Comparison of ENCODE assay signal across 8 mouse cellular contexts in the genomic region with DNA sequence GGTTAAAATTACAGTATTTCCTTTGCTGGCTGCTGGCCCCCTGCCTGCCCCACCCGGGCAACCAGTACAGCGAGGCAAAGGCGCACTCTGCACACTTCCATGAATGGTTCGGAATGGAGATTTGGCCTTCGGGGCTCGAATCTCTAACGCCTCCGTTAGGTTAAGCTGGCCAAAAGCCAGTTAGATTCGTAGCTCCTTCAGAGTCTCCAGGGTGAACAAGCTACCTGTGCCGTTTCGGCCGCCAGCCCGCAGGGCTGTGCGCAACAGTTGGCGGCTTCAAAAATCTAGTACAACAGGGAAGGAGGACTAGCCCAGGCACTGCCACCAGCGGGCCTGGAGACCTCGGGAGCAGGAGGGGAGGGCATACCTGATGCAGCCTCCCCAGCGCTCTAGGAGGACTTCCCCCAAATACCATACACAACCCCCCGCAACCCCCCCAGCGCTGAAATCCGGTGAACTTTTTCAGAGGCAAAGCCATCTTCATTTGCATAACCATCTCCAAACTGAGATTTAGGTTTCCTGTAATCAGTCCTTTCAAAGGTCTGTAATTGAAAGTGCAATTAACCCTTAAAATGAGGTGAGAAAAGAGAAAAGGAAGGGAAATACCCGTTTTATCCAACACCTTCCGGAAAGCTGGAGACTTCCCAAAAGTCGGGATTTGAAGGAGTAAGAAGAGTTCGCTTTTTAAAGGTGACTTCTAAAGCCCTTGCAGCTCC. TPM values are rescaled to one million over a fixed set of nuclear protein-coding genes. Genes with fewer than 3 reads are reported as not detected.
DNase-seq lines count a peak whose midpoint lies in the region; ATAC-seq and TF ChIP-seq lines count a peak whose summit lies in the region.

No protein-coding gene starts in this region.

- peak overlapping the region; percentile 81 for H3K9ac ChIP-seq in heart, embryonic 14.5 days (ENCODE audit: low read length)
- H3K9ac ChIP-seq in limb, embryonic 14.5 days (ENCODE audit: low read depth, low read length, severe bottlenecking), result peak overlapping the region; percentile 73
- peak overlapping the region; percentile 45; the same call in 1 of the 2 replicates for H3K9ac ChIP-seq in neural tube, embryonic 12.5 days

- peak overlapping the region; percentile 59 for H3K4me3 ChIP-seq in heart, embryonic 14.5 days (ENCODE audit: control insufficient read depth in 1 of 2, insufficient read depth in 1 of 2, low read depth in 1 of 2, low read length in 2 of 2)
- peak overlapping the region; percentile 55 for H3K4me3 ChIP-seq in limb, embryonic 14.5 days (replicated peaks; ENCODE audit: low read length)
- H3K4me3 ChIP-seq in neural tube, embryonic 12.5 days, result peak overlapping the region; percentile 48

- 0 out of 2 replicates have a peak, but pooled peaks have one; percentile 17 for ATAC-seq in common myeloid progenitor, adult 5-6 weeks (replicated peaks; ENCODE audit: low read depth, poor library complexity, severe bottlenecking)
- ATAC-seq in heart, embryonic 14.5 days (ENCODE audit: insufficient number of reproducible peaks, insufficient read depth, low FRiP score, low read depth), result no peak
- ATAC-seq in limb, embryonic 14.5 days (ENCODE audit: low FRiP score, low read depth), result no peak
- no peak for ATAC-seq in neural tube, embryonic 12.5 days (ENCODE audit: low FRiP score, low read depth)

- no peaks in the 10 kb centered on the region for H3K36me3 ChIP-seq in heart, embryonic 14.5 days (ENCODE audit: control insufficient read depth, insufficient read depth, low read length)
- no peaks in the 10 kb centered on the region for H3K36me3 ChIP-seq in limb, embryonic 14.5 days (ENCODE audit: control insufficient read depth, insufficient read depth, low read length)
- H3K36me3 ChIP-seq in neural tube, embryonic 12.5 days, result no peaks in the 10 kb centered on the region

- H3K4me1 ChIP-seq in heart, embryonic 14.5 days (ENCODE audit: control insufficient read depth in 2 of 2, insufficient read depth in 2 of 2, low read length in 2 of 2), result peaks cover 0 to 2% of the 10 kb centered on the region in 2 experiments; a peak in 1 of 4 replicates
- H3K4me1 ChIP-seq in limb, embryonic 14.5 days (ENCODE audit: control insufficient read depth, insufficient read depth, low read length), result 0 out of 2 replicates have a peak, but pooled peaks cover 6% of the 10 kb centered on the region
- H3K4me1 ChIP-seq in neural tube, embryonic 12.5 days, result no peaks in the 10 kb centered on the region

- H3K27me3 ChIP-seq in heart, embryonic 14.5 days (ENCODE audit: control insufficient read depth, insufficient read depth, low read length), result no peaks in the 10 kb centered on the region
- H3K27me3 ChIP-seq in limb, embryonic 14.5 days (ENCODE audit: control insufficient read depth, insufficient read depth, low read length), result no peaks in the 10 kb centered on the region
- H3K27me3 ChIP-seq in neural tube, embryonic 12.5 days (replicated peaks), result no peaks in the 10 kb centered on the region; the same call in none of the 2 replicates

- no peaks in the 10 kb centered on the region for H3K9me3 ChIP-seq in heart, embryonic 14.5 days (ENCODE audit: control insufficient read depth, low read length)
- no peaks in the 10 kb centered on the region for H3K9me3 ChIP-seq in limb, embryonic 14.5 days (ENCODE audit: control insufficient read depth, low read length)
- H3K9me3 ChIP-seq in neural tube, embryonic 12.5 days, result no peaks in the 10 kb centered on the region

- 13% methylated on average over 25 of the region's 25 CpGs for WGBS in heart, embryonic 14.5 days
- WGBS in limb, embryonic 14.5 days, result 25% methylated on average over 25 of the region's 25 CpGs
- WGBS in neural tube, embryonic 12.5 days, result 19% methylated on average over 25 of the region's 25 CpGs

- peak overlapping the region; percentile 70 for H3K4me2 ChIP-seq in heart, embryonic 14.5 days (ENCODE audit: low read length)
- peak overlapping the region; percentile 50 for H3K4me2 ChIP-seq in limb, embryonic 14.5 days (replicated peaks; ENCODE audit: low read depth, low read length, severe bottlenecking)
- peak overlapping the region; percentile 73 for H3K4me2 ChIP-seq in neural tube, embryonic 12.5 days (replicated peaks)

- no peak for TF ChIP-seq POLR2A in limb, embryonic 14.5 days (IDR thresholded peaks at IDR 0.05; ENCODE audit: borderline replicate concordance, extremely low read depth, insufficient read depth, insufficient read length)

- peak overlapping the region; percentile 61 to 81 for H3K27ac ChIP-seq in heart, embryonic 14.5 days (replicated peaks in 1 of 2; ENCODE audit: control insufficient read depth in 1 of 2, insufficient read depth in 1 of 2, low read depth in 2 of 2, low read length in 2 of 2)
- H3K27ac ChIP-seq in limb, embryonic 14.5 days (replicated peaks; ENCODE audit: low read depth, low read length), result no peak overlapping the region
- H3K27ac ChIP-seq in neural tube, embryonic 12.5 days, result no peak overlapping the region

- DNase-seq in cerebellum, postnatal 25 days, result peak; percentile 9 to 11
- no peak for DNase-seq in cerebellum, adult 11-12 months
- no peak for DNase-seq in limb, embryonic 14.5 days (ENCODE audit: low spot score)
- no peak for DNase-seq in layer of hippocampus, postnatal 36 days
- no peak for DNase-seq in frontal cortex, postnatal 36 days (ENCODE audit: low spot score in 2 of 2)

RNA-seq across cellular contexts. Expression of a gene that starts 1.5 kb away (rescaled TPM):
- total RNA-seq in common myeloid progenitor, adult 5-6 weeks (2017), result 1.5 and 2.4 TPM in 2 replicates
- polyA plus RNA-seq in heart, embryonic 14.5 days (2014; fragmentation: Nextera tagmentation; extraction: Ambion mirVana), result 41.4 and 46.5 TPM in 2 replicates
- 81.8 and 90.0 TPM in 2 replicates for polyA plus RNA-seq in limb, embryonic 14.5 days (2012; rRNA removed)
- polyA plus RNA-seq in limb, embryonic 14.5 days (2014; fragmentation: Nextera tagmentation; extraction: Ambion mirVana), result 88.5 and 95.1 TPM in 2 replicates
- 16.0 and 16.9 TPM in 2 replicates for polyA plus RNA-seq in neural tube, embryonic 12.5 days (2016; fragmentation: Nextera tagmentation; extraction: Ambion mirVana)
- 10 to 100 TPM; 54.1 to 54.2 TPM for total RNA-seq in layer of hippocampus, postnatal 36 days (2021)

Comparison
In these comparisons a context has a peak if more than half of its experiments do, and no peak if none do; other contexts are left out.
1. DNase-seq: peak in cerebellum, postnatal 25 days (2 of 2); none in cerebellum, adult 11-12 months (single experiment), limb, embryonic 14.5 days (single experiment), layer of hippocampus, postnatal 36 days (0 of 2) and frontal cortex, postnatal 36 days (0 of 2).
2. H3K27ac ChIP-seq: peak in heart, embryonic 14.5 days (2 of 2); none in limb, embryonic 14.5 days (single experiment) and neural tube, embryonic 12.5 days (single experiment).
3. Peak in every context shown above with its lines, with median percentiles within 50 percentile points of each other: H3K4me2 ChIP-seq, H3K4me3 ChIP-seq and H3K9ac ChIP-seq.